Comparison of ENCODE assay signal across 11 mouse cellular contexts in genomic region chr9:47942761-47943583, GRCm38 (mm10).
DNase-seq lines count a peak whose midpoint lies in the region; ATAC-seq and TF ChIP-seq lines count a peak whose summit lies in the region.
"Had no signal": no experiment of that assay in that cellular context is flagged by ENCODE, and none has a peak within 500 bp of the region (broad histone marks: within the 10 kb centered on the region; RNA-seq: fewer than 3 reads in every experiment).

No protein-coding gene starts in this region.

- TF ChIP-seq POLR2A in heart, adult 2 months (IDR thresholded peaks at IDR 0.05; ENCODE audit: insufficient read depth, low read depth, low read length), result no peak

- WGBS in forebrain, embryonic 12.5 days, result 55% methylated on average over 11 of the region's 11 CpGs
- WGBS in forebrain, embryonic 11.5 days, result 59% methylated on average over 11 of the region's 11 CpGs
- WGBS in hindbrain, embryonic 14.5 days, result 24% methylated on average over 11 of the region's 11 CpGs
- WGBS in heart, adult 2 months, result 59% methylated on average over 11 of the region's 11 CpGs

- no peak overlapping the region for H3K4me3 ChIP-seq in forebrain, embryonic 12.5 days (replicated peaks)
- no peak overlapping the region for H3K4me3 ChIP-seq in forebrain, embryonic 11.5 days (ENCODE audit: low read depth, low read length)
- H3K4me3 ChIP-seq in hindbrain, embryonic 14.5 days (replicated peaks; ENCODE audit: low read length), result no peak overlapping the region
- H3K4me3 ChIP-seq in heart, adult 2 months, result no peak overlapping the region
- H3K4me3 ChIP-seq: heart, embryonic 15.5 days; stomach, embryonic 15.5 days had no signal

- no peaks in the 10 kb centered on the region for H3K79me2 ChIP-seq in heart, adult 2 months (replicated peaks; ENCODE audit: control insufficient read depth, insufficient read depth, low read length)

- no peaks in the 10 kb centered on the region for H3K9me3 ChIP-seq in forebrain, embryonic 12.5 days
- H3K9me3 ChIP-seq in forebrain, embryonic 11.5 days (ENCODE audit: control insufficient read depth, low read length), result no peaks in the 10 kb centered on the region
- H3K9me3 ChIP-seq in hindbrain, embryonic 14.5 days (ENCODE audit: control insufficient read depth, low read length), result no peaks in the 10 kb centered on the region
- H3K9me3 ChIP-seq: heart, embryonic 15.5 days; stomach, embryonic 15.5 days had no signal

- H3K4me1 ChIP-seq in forebrain, embryonic 12.5 days, result peaks cover 10% of the 10 kb centered on the region
- H3K4me1 ChIP-seq in forebrain, embryonic 11.5 days (replicated peaks; ENCODE audit: control insufficient read depth, insufficient read depth, low read length), result peaks cover 2% of the 10 kb centered on the region; the same call in 1 of the 2 replicates
- peaks cover 11% of the 10 kb centered on the region; the same call in 1 of the 2 replicates for H3K4me1 ChIP-seq in hindbrain, embryonic 14.5 days (replicated peaks; ENCODE audit: control insufficient read depth, insufficient read depth, low read length)
- H3K4me1 ChIP-seq in heart, adult 2 months (ENCODE audit: control insufficient read depth, insufficient read depth, low read length), result no peaks in the 10 kb centered on the region
- H3K4me1 ChIP-seq: heart, embryonic 15.5 days; stomach, embryonic 15.5 days had no signal

- no peak for TF ChIP-seq EP300 in heart, adult 2 months (IDR thresholded peaks at IDR 0.05; ENCODE audit: insufficient read depth, low read depth, low read length)

- no peak for DNase-seq in forebrain, embryonic 11.5 days (ENCODE audit: low spot score)
- DNase-seq in hindbrain, embryonic 14.5 days (ENCODE audit: low spot score), result no peak
- peak; percentile 63 to 77 for DNase-seq in left cerebral cortex, postnatal 14 days (ENCODE audit: low spot score in 2 of 2)
- DNase-seq in right cerebral cortex, postnatal 10 days (ENCODE audit: low spot score in 2 of 2), result peak; percentile 79 to 88
- no peak for DNase-seq in heart, adult 2 months
- no peak for DNase-seq in urinary bladder, adult 18-20 months (ENCODE audit: low spot score in 2 of 2)
- DNase-seq in kidney, postnatal 4 days, result no peak
- DNase-seq: lung, postnatal 14 days had no signal

- no peak overlapping the region for H3K9ac ChIP-seq in forebrain, embryonic 12.5 days
- H3K9ac ChIP-seq in forebrain, embryonic 11.5 days (ENCODE audit: low read length), result no peak overlapping the region
- H3K9ac ChIP-seq in hindbrain, embryonic 14.5 days, result no peak overlapping the region
- no peak overlapping the region for H3K9ac ChIP-seq in heart, adult 2 months (ENCODE audit: low read depth, low read length)
- H3K9ac ChIP-seq: heart, embryonic 15.5 days; stomach, embryonic 15.5 days had no signal

- no peaks in the 10 kb centered on the region for H3K36me3 ChIP-seq in forebrain, embryonic 12.5 days (replicated peaks)
- H3K36me3 ChIP-seq in forebrain, embryonic 11.5 days (ENCODE audit: control insufficient read depth, insufficient read depth, low read length), result no peaks in the 10 kb centered on the region
- H3K36me3 ChIP-seq in hindbrain, embryonic 14.5 days (replicated peaks; ENCODE audit: control insufficient read depth, insufficient read depth), result no peaks in the 10 kb centered on the region
- H3K36me3 ChIP-seq in heart, adult 2 months (ENCODE audit: control insufficient read depth, insufficient read depth, low read length), result no peaks in the 10 kb centered on the region
- H3K36me3 ChIP-seq: heart, embryonic 15.5 days; stomach, embryonic 15.5 days had no signal

- no peak overlapping the region for H3K4me2 ChIP-seq in forebrain, embryonic 12.5 days
- no peak overlapping the region for H3K4me2 ChIP-seq in forebrain, embryonic 11.5 days (ENCODE audit: low read depth, low read length, severe bottlenecking)
- H3K4me2 ChIP-seq in hindbrain, embryonic 14.5 days (replicated peaks), result no peak overlapping the region
- H3K4me2 ChIP-seq: heart, embryonic 15.5 days; stomach, embryonic 15.5 days had no signal

- peak; percentile 27; the same call in 1 of the 2 replicates for ATAC-seq in forebrain, embryonic 12.5 days (ENCODE audit: low FRiP score)
- ATAC-seq in forebrain, embryonic 11.5 days (replicated peaks; ENCODE audit: low FRiP score), result no peak
- ATAC-seq in hindbrain, embryonic 14.5 days (ENCODE audit: low FRiP score), result peak; percentile 34; the same call in 1 of the 2 replicates

- intact Hi-C loops in left cerebral cortex, postnatal 14 days (cut with DNase I), result no loop called here
- intact Hi-C loops in heart, adult 2 months (cut with DNase I), result no loop called here

- no peak for TF ChIP-seq CTCF in heart, adult 2 months (IDR thresholded peaks at IDR 0.05)

- H3K27me3 ChIP-seq in forebrain, embryonic 12.5 days, result peaks cover 13% of the 10 kb centered on the region; the same call in 1 of the 2 replicates
- H3K27me3 ChIP-seq in forebrain, embryonic 11.5 days (ENCODE audit: control insufficient read depth, insufficient read depth, low read length), result no peaks in the 10 kb centered on the region
- no peaks in the 10 kb centered on the region for H3K27me3 ChIP-seq in hindbrain, embryonic 14.5 days (ENCODE audit: control insufficient read depth, insufficient read depth, low read length)
- H3K27me3 ChIP-seq in heart, adult 2 months (ENCODE audit: control insufficient read depth, insufficient read depth, low read length), result no peaks in the 10 kb centered on the region
- H3K27me3 ChIP-seq: heart, embryonic 15.5 days; stomach, embryonic 15.5 days had no signal

- no peak overlapping the region for H3K27ac ChIP-seq in forebrain, embryonic 12.5 days
- no peak overlapping the region for H3K27ac ChIP-seq in forebrain, embryonic 11.5 days (ENCODE audit: low read depth, low read length)
- no peak overlapping the region for H3K27ac ChIP-seq in hindbrain, embryonic 14.5 days
- H3K27ac ChIP-seq in heart, adult 2 months, result no peak overlapping the region
- H3K27ac ChIP-seq: heart, embryonic 15.5 days; stomach, embryonic 15.5 days had no signal

Comparison
In these comparisons a context has a peak if more than half of its experiments do, and no peak if none do; other contexts are left out.
1. DNase-seq: peak in left cerebral cortex, postnatal 14 days (2 of 2) and right cerebral cortex, postnatal 10 days (2 of 2); none in forebrain, embryonic 11.5 days (single experiment), hindbrain, embryonic 14.5 days (single experiment), heart, adult 2 months (0 of 2), urinary bladder, adult 18-20 months (0 of 2) and kidney, postnatal 4 days (0 of 2).